Mouse (Mus musculus) midbrain, embryonic 11.5 days (tissue): ENCODE results near the gene Dlg2. TPM values are rescaled to one million over a fixed set of nuclear protein-coding genes. Genes with fewer than 3 reads are reported as not detected.

Experiments used
- ATAC-seq: fragments of 200-750 bp; cut with Nextera tagmentation; 2 replicates; pipeline ENCODE4 v1.8.0; 2017; ENCODE audit warnings: moderate TSS enrichment, moderate library complexity; ENCODE audit not compliant: low FRiP score
- DNase-seq: peaks from one replicate; pipeline ENCODE4 v3.0.0; 2015; ENCODE audit warnings: low spot score; ENCODE audit errors: missing footprints
- H3K27ac ChIP-seq: fragments of 300-500 bp; sonication (generic); 2 replicates; pipeline ENCODE4 v1.5.1; 2014; ENCODE audit warnings: low read depth, low read length
- H3K27me3 ChIP-seq: fragments of 300-500 bp; sonication (generic); 2 replicates; pipeline ENCODE4 v1.6.1; 2014; ENCODE audit warnings: mild to moderate bottlenecking, low read length, moderate library complexity, mixed read lengths; ENCODE audit not compliant: control insufficient read depth, insufficient read depth
- H3K36me3 ChIP-seq: fragments of 300-500 bp; sonication (generic); 2 replicates; pipeline ENCODE4 v1.6.1; 2014; ENCODE audit warnings: mild to moderate bottlenecking, low read length, moderate library complexity, mixed read lengths; ENCODE audit not compliant: control insufficient read depth, insufficient read depth
- H3K4me1 ChIP-seq: fragments of 300-500 bp; sonication (generic); 2 replicates; pipeline ENCODE4 v1.6.1; 2014; ENCODE audit warnings: low read length; ENCODE audit not compliant: control insufficient read depth, insufficient read depth
- H3K4me2 ChIP-seq: fragments of 300-500 bp; sonication (generic); 2 replicates; pipeline ENCODE4 v1.6.1; 2014; ENCODE audit warnings: mild to moderate bottlenecking, moderate library complexity
- H3K4me3 ChIP-seq: fragments of 300-500 bp; sonication (generic); 2 replicates; pipeline ENCODE4 v1.5.1; 2014; ENCODE audit warnings: low read depth, low read length
- H3K9ac ChIP-seq: fragments of 300-500 bp; sonication (generic); 2 replicates; pipeline ENCODE4 v1.6.1; 2014; ENCODE audit warnings: low read length
- H3K9me3 ChIP-seq: fragments of 300-500 bp; sonication (generic); 2 replicates; pipeline ENCODE4 v1.6.1; 2016; ENCODE audit warnings: low read length; ENCODE audit not compliant: control insufficient read depth
- WGBS: fragments of 180-500 bp; shearing (Covaris S2); extraction: QIAGEN DNeasy Blood & Tissue Kit; methylation state at CpG from one replicate; pipeline ENCODE4 v1.1.7; 2014; 5-methylcytosine and 5-hydroxymethylcytosine counted together
- polyA plus RNA-seq: library from polyadenylated mRNA; unstranded; fragments of >200 nt; fragmentation: Nextera tagmentation; extraction: Ambion mirVana; gene quantifications from 2 replicates; pipeline ENCODE4 v1.2.1, GENCODE M21; 2014

Gene Dlg2
- polyA plus RNA-seq, 1 experiment from 2014 or later: 1.8 TPM

GRCm38 (mm10) chr7:91689829-91690228 is 1213.4 kb downstream of the Dlg2 start:
- H3K9me3 ChIP-seq: no peaks in the 10 kb centered on the region
- DNase-seq: no peak
- WGBS: 93% methylated on average over 2 of the region's 2 CpGs
- H3K4me1 ChIP-seq: no peaks in the 10 kb centered on the region
- ATAC-seq: no peak
- H3K27ac ChIP-seq: no peak overlapping the region
- no peak overlapping the region for H3K9ac ChIP-seq
- no peaks in the 10 kb centered on the region for H3K27me3 ChIP-seq
- no peak overlapping the region for H3K4me3 ChIP-seq
- no peak overlapping the region for H3K4me2 ChIP-seq
- no peaks in the 10 kb centered on the region for H3K36me3 ChIP-seq

- Histone ChIP-seq H3K4me1 (no peaks in the 10 kb centered on the region), H3K36me3 (no peaks in the 10 kb centered on the region), H3K27me3 (no peaks in the 10 kb centered on the region), H3K27ac (no peak overlapping the region), H3K4me2 (no peak overlapping the region), H3K9ac (no peak overlapping the region), H3K4me3 (no peak overlapping the region), H3K9me3 (no peaks in the 10 kb centered on the region)
- 66% methylated on average over 5 of the region's 5 CpGs for WGBS
- DNase-seq (no peak), ATAC-seq (no peak)
Observed at GRCm38 (mm10) chr7:91709853-91710252, 1233.4 kb downstream of the Dlg2 start.

- Histone ChIP-seq H3K4me1 (no peaks in the 10 kb centered on the region), H3K4me3 (no peak overlapping the region), H3K9ac (no peak overlapping the region), H3K36me3 (no peaks in the 10 kb centered on the region), H3K27me3 (no peaks in the 10 kb centered on the region), H3K4me2 (no peak overlapping the region), H3K27ac (no peak overlapping the region), H3K9me3 (no peaks in the 10 kb centered on the region)
- DNase-seq (no peak), ATAC-seq (no peak)
- 84% methylated on average over 6 of the region's 6 CpGs for WGBS
Observed at GRCm38 (mm10) chr7:91711184-91711583, 1234.7 kb downstream of the Dlg2 start.

- H3K36me3 ChIP-seq: no peaks in the 10 kb centered on the region
- no peak for ATAC-seq
- no peaks in the 10 kb centered on the region for H3K27me3 ChIP-seq
- no peak overlapping the region for H3K4me2 ChIP-seq
- DNase-seq: no peak
- 78% methylated on average over 1 of the region's 1 CpGs for WGBS
- no peak overlapping the region for H3K9ac ChIP-seq
- H3K4me1 ChIP-seq: no peaks in the 10 kb centered on the region
- H3K27ac ChIP-seq: no peak overlapping the region
- no peaks in the 10 kb centered on the region for H3K9me3 ChIP-seq
- no peak overlapping the region for H3K4me3 ChIP-seq
Observed at GRCm38 (mm10) chr7:91715776-91716175, 1239.3 kb downstream of the Dlg2 start.

GRCm38 (mm10) chr7:91716696-91717095 is 1240.2 kb downstream of the Dlg2 start:
- WGBS: 81% methylated on average over 6 of the region's 6 CpGs
- H3K36me3 ChIP-seq: no peaks in the 10 kb centered on the region

GRCm38 (mm10) chr7:91720318-91720717 is 1243.8 kb downstream of the Dlg2 start:
- no peak overlapping the region for H3K27ac ChIP-seq
- no peaks in the 10 kb centered on the region for H3K9me3 ChIP-seq
- H3K4me2 ChIP-seq: no peak overlapping the region
- no peak for DNase-seq
- H3K27me3 ChIP-seq: no peaks in the 10 kb centered on the region
- no peak overlapping the region for H3K9ac ChIP-seq
- ATAC-seq: no peak
- no peaks in the 10 kb centered on the region for H3K4me1 ChIP-seq
- H3K36me3 ChIP-seq: no peaks in the 10 kb centered on the region
- no peak overlapping the region for H3K4me3 ChIP-seq

More at GRCm38 (mm10) chr7:91716696-91717095, 1240.2 kb downstream of the Dlg2 start:
- Histone ChIP-seq H3K9me3 (no peaks in the 10 kb centered on the region), H3K4me2 (no peak overlapping the region), H3K9ac (no peak overlapping the region), H3K27me3 (no peaks in the 10 kb centered on the region), H3K4me1 (no peaks in the 10 kb centered on the region), H3K27ac (no peak overlapping the region), H3K4me3 (no peak overlapping the region)
- DNase-seq (no peak), ATAC-seq (no peak)

GRCm38 (mm10) chr7:91724397-91724796 is 1247.9 kb downstream of the Dlg2 start:
- WGBS: 81% methylated on average over 5 of the region's 5 CpGs
- no peak overlapping the region for H3K4me2 ChIP-seq
- no peaks in the 10 kb centered on the region for H3K4me1 ChIP-seq
- no peaks in the 10 kb centered on the region for H3K36me3 ChIP-seq
- DNase-seq (no peak), ATAC-seq (no peak)
- no peak overlapping the region for H3K27ac ChIP-seq
- no peak overlapping the region for H3K9ac ChIP-seq
- H3K27me3 ChIP-seq: no peaks in the 10 kb centered on the region
- H3K4me3 ChIP-seq: no peak overlapping the region
- no peaks in the 10 kb centered on the region for H3K9me3 ChIP-seq

- no peak overlapping the region for H3K27ac ChIP-seq
- H3K4me1 ChIP-seq: no peaks in the 10 kb centered on the region
- no peaks in the 10 kb centered on the region for H3K9me3 ChIP-seq
- no peak overlapping the region for H3K4me2 ChIP-seq
- ATAC-seq (no peak), DNase-seq (no peak)
- H3K27me3 ChIP-seq: no peaks in the 10 kb centered on the region
- no peaks in the 10 kb centered on the region for H3K36me3 ChIP-seq
- WGBS: 91% methylated on average over 3 of the region's 3 CpGs
- no peak overlapping the region for H3K4me3 ChIP-seq
- no peak overlapping the region for H3K9ac ChIP-seq
Observed at GRCm38 (mm10) chr7:91740748-91741147, 1264.3 kb downstream of the Dlg2 start.

GRCm38 (mm10) chr7:91753151-91753861 is 1276.8 kb downstream of the Dlg2 start:
- H3K4me3 ChIP-seq: no peak overlapping the region
- no peak for ATAC-seq

More at GRCm38 (mm10) chr7:91753151-91753861, 1276.8 kb downstream of the Dlg2 start:
- no peaks in the 10 kb centered on the region for H3K9me3 ChIP-seq
- no peaks in the 10 kb centered on the region for H3K36me3 ChIP-seq
- H3K9ac ChIP-seq: no peak overlapping the region
- no peaks in the 10 kb centered on the region for H3K4me1 ChIP-seq
- H3K27me3 ChIP-seq: no peaks in the 10 kb centered on the region
- H3K4me2 ChIP-seq: no peak overlapping the region
- H3K27ac ChIP-seq: no peak overlapping the region
- DNase-seq: no peak
